Mouse (Mus musculus) layer of hippocampus, adult 8-10 months (tissue): ENCODE results near the gene Cdk5r2. TPM values are rescaled to one million over a fixed set of nuclear protein-coding genes. Genes with fewer than 3 reads are reported as not detected.

ENCODE experiments used
- DNase-seq, 2 experiments: peaks; one replicate each; pipeline ENCODE4 v3.0.0; 2022; ENCODE audit warnings: low spot score in 2 of 2
- total RNA-seq, 4 experiments: library from RNA; stranded (reverse); gene quantifications; 2 replicates each; pipeline ENCODE4 v1.2.4; 2022

The Cdk5r2 gene
- total RNA-seq, 4 experiments from 2014 or later = 159 to 177 (median 168) TPM

GRCm38 (mm10) chr1:74851001-74851775 is 3.5 kb upstream of the Cdk5r2 start:
- DNase-seq = peak in 1 of 2 experiments; percentile 36

GRCm38 (mm10) chr1:74855156-74855555 is 422 bp downstream of the Cdk5r2 start:
- DNase-seq = peak in 1 of 2 experiments; percentile 23

- DNase-seq = peak in 1 of 2 experiments; percentile 23
Measured at GRCm38 (mm10) chr1:74855651-74856438, 1.1 kb downstream of the Cdk5r2 start.

- no peak for DNase-seq
Measured at GRCm38 (mm10) chr1:74856439-74856720, 1.6 kb downstream of the Cdk5r2 start.

GRCm38 (mm10) chr1:74856791-74857190 is 2.1 kb downstream of the Cdk5r2 start:
- no peak for DNase-seq

- no peak for DNase-seq
Measured at GRCm38 (mm10) chr1:74857201-74857600, 2.5 kb downstream of the Cdk5r2 start.

- peak in 1 of 2 experiments; percentile 15 for DNase-seq
Measured at GRCm38 (mm10) chr1:74857677-74858076, 2.9 kb downstream of the Cdk5r2 start.

GRCm38 (mm10) chr1:74858171-74858719 is 3.5 kb downstream of the Cdk5r2 start:
- peak; percentile 88 to 89 for DNase-seq

GRCm38 (mm10) chr1:74858805-74859204 is 4.1 kb downstream of the Cdk5r2 start:
- DNase-seq = no peak

- DNase-seq = peak; percentile 26 to 44
Measured at GRCm38 (mm10) chr1:74859223-74859984, 4.7 kb downstream of the Cdk5r2 start.

GRCm38 (mm10) chr1:74861783-74862182 is 7.0 kb downstream of the Cdk5r2 start:
- no peak for DNase-seq

GRCm38 (mm10) chr1:74872218-74872617 is 17.5 kb downstream of the Cdk5r2 start:
- DNase-seq = no peak

- no peak for DNase-seq
Measured at GRCm38 (mm10) chr1:74877199-74877598, 22.5 kb downstream of the Cdk5r2 start.

- DNase-seq = peak; percentile 44 to 63
Measured at GRCm38 (mm10) chr1:74880785-74881360, 26.1 kb downstream of the Cdk5r2 start.

- no peak for DNase-seq
Measured at GRCm38 (mm10) chr1:74882055-74882734, 27.5 kb downstream of the Cdk5r2 start.

- DNase-seq = no peak
Measured at GRCm38 (mm10) chr1:74882828-74883227, 28.1 kb downstream of the Cdk5r2 start.

GRCm38 (mm10) chr1:74883441-74883840 is 28.7 kb downstream of the Cdk5r2 start:
- DNase-seq = no peak

- DNase-seq = no peak
Measured at GRCm38 (mm10) chr1:74884196-74885141, 29.7 kb downstream of the Cdk5r2 start.

GRCm38 (mm10) chr1:74885369-74886042 is 30.8 kb downstream of the Cdk5r2 start, which contains the start of gene Fev:
TSS of gene Fev (minus strand) at chr1:74885419.
- DNase-seq = no peak
